Mouse (Mus musculus): Measurements from ENCODE around the gene Wwc1. TPM values are rescaled to one million over a fixed set of nuclear protein-coding genes. Genes with fewer than 3 reads are reported as not detected.
"Not testable (repeated sequence)": the region's sequence is repeated elsewhere in the genome, so short reads cannot be mapped to it uniquely, and the experiment has no call there.

The Wwc1 gene
- total RNA-seq, 2 experiments from 2014 or later, result 1.4 to 2.0 TPM

GRCm38 (mm10) chr11:35878559-35878897, 101.8 kb downstream of the Wwc1 start:
- DNase-seq, result no peak

- no peak for DNase-seq
Measured at GRCm38 (mm10) chr11:35877651-35878558, 102.4 kb downstream of the Wwc1 start.

GRCm38 (mm10) chr11:35873624-35874244, 106.6 kb downstream of the Wwc1 start:
- no peak for DNase-seq

GRCm38 (mm10) chr11:35870961-35871360, 109.4 kb downstream of the Wwc1 start:
- DNase-seq, result no peak

- no peak for DNase-seq
Measured at GRCm38 (mm10) chr11:35866140-35866539, 114.2 kb downstream of the Wwc1 start.

- no peak for DNase-seq
Measured at GRCm38 (mm10) chr11:35864981-35865604, 115.2 kb downstream of the Wwc1 start.

GRCm38 (mm10) chr11:35863653-35864052, 116.7 kb downstream of the Wwc1 start:
- DNase-seq, result no peak

- no peak for DNase-seq
Measured at GRCm38 (mm10) chr11:35857395-35858067, 122.8 kb downstream of the Wwc1 start.

- no peak for DNase-seq
Measured at GRCm38 (mm10) chr11:35856359-35857040, 123.8 kb downstream of the Wwc1 start.

GRCm38 (mm10) chr11:35855567-35855966, 124.8 kb downstream of the Wwc1 start:
- DNase-seq, result no peak

GRCm38 (mm10) chr11:35854941-35855340, 125.4 kb downstream of the Wwc1 start:
- no peak for DNase-seq

GRCm38 (mm10) chr11:35853651-35854050, 126.7 kb downstream of the Wwc1 start:
- DNase-seq, result no peak

GRCm38 (mm10) chr11:35852731-35853130, 127.6 kb downstream of the Wwc1 start:
- DNase-seq, result peak; percentile 20 to 29

- no peak for DNase-seq
Measured at GRCm38 (mm10) chr11:35844299-35844698, 136.0 kb downstream of the Wwc1 start.

GRCm38 (mm10) chr11:35842560-35842959, 137.8 kb downstream of the Wwc1 start:
- not testable (repeated sequence) for DNase-seq

GRCm38 (mm10) chr11:35841738-35842325, 138.5 kb downstream of the Wwc1 start:
- no peak for DNase-seq

GRCm38 (mm10) chr11:35840806-35841205, 139.5 kb downstream of the Wwc1 start:
- not testable (repeated sequence) for DNase-seq

GRCm38 (mm10) chr11:35840282-35840681, 140.0 kb downstream of the Wwc1 start:
- DNase-seq, result no peak

GRCm38 (mm10) chr11:35838345-35839338, 141.7 kb downstream of the Wwc1 start:
- DNase-seq, result peak; percentile 93 to 94
